Mouse (Mus musculus): Measurements from ENCODE around the gene Dnajc22. TPM values are rescaled to one million over a fixed set of nuclear protein-coding genes. Genes with fewer than 3 reads are reported as not detected.
"Not testable (repeated sequence)": the region's sequence is repeated elsewhere in the genome, so short reads cannot be mapped to it uniquely, and the experiment has no call there.

Gene Dnajc22
- polyA plus RNA-seq, 1 experiment from 2014 or later = 29.6 TPM

- Histone ChIP-seq H3K4me1 (ENCODE audit: insufficient read depth) (peaks cover 9% of the 10 kb centered on the region), H3K27me3 (ENCODE audit: insufficient read depth, low read length) (peaks cover 70% of the 10 kb centered on the region), H3K9me3 (ENCODE audit: low read length) (no peaks in the 10 kb centered on the region), H3K36me3 (replicated peaks; ENCODE audit: insufficient read depth, low read length) (no peaks in the 10 kb centered on the region), H3K4me2 (ENCODE audit: low read depth, low read length) (peak overlapping the region; percentile 44), H3K4me3 (ENCODE audit: low read depth, low read length) (peak overlapping the region; percentile 14), H3K27ac (ENCODE audit: low read depth) (no peak overlapping the region), H3K9ac (replicated peaks) (no peak overlapping the region)
- no peak for TF ChIP-seq EP300 (IDR thresholded peaks at IDR 0.05; ENCODE audit: low read depth)
- TF ChIP-seq CTCF (IDR thresholded peaks at IDR 0.05; ENCODE audit: low read depth) = no peak
- DNase-seq (peak; percentile 34), ATAC-seq (peak; percentile 63)
- WGBS (ENCODE audit: insufficient replicate concordance) = 1% methylated on average over 32 of the region's 37 CpGs
Observed at GRCm38 (mm10) chr15:99055511-99055961, 37.4 kb upstream of the Dnajc22 start.

GRCm38 (mm10) chr15:99056332-99056731 is 36.6 kb upstream of the Dnajc22 start:
- Histone ChIP-seq H3K27ac (ENCODE audit: low read depth) (no peak overlapping the region), H3K9ac (replicated peaks) (no peak overlapping the region), H3K27me3 (ENCODE audit: insufficient read depth, low read length) (peaks cover 70% of the 10 kb centered on the region), H3K9me3 (ENCODE audit: low read length) (no peaks in the 10 kb centered on the region), H3K4me1 (ENCODE audit: insufficient read depth) (peaks cover 9% of the 10 kb centered on the region), H3K4me3 (ENCODE audit: low read depth, low read length) (no peak overlapping the region), H3K4me2 (ENCODE audit: low read depth, low read length) (no peak overlapping the region), H3K36me3 (replicated peaks; ENCODE audit: insufficient read depth, low read length) (no peaks in the 10 kb centered on the region)
- DNase-seq = peak; percentile 71
- peak; percentile 4; the same call in 1 of the 2 replicates for ATAC-seq
- WGBS (ENCODE audit: insufficient replicate concordance) = 13% methylated on average over 14 of the region's 14 CpGs
- TF ChIP-seq CTCF (IDR thresholded peaks at IDR 0.05; ENCODE audit: low read depth) (peak; percentile 82), EP300 (IDR thresholded peaks at IDR 0.05; ENCODE audit: low read depth) (no peak)

DNA sequence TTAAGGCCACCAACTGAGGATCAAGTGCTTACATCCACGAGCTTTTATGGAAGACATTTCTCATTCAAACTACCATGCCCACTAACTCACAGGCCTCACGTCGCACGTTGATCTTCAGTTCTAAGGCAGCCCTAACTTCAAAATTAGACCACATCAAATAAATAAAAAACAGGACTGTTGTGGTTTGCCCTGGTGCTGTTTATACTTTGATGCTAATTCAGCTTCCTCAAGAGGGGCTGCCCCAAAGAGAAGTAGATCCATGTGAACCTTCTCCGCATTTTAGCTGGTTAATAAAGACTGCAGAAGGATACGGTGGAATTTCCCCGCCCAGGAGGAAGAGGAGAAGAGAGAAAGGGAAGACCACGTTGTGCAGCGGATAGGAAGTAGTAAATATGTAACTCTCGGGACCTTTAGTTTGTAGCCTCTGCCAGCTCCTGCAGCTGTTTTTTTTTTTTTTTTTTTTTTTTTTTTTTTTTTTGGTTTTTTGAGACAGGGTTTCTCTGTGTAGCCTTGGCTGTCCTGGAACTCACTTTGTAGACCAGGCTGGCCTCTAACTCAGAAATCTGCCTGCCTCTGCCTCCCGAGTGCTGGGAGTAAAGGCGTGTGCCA is 27.3 kb upstream of the Dnajc22 start:
- 59% methylated on average over 12 of the region's 12 CpGs for WGBS (ENCODE audit: insufficient replicate concordance)
- DNase-seq (no peak), ATAC-seq (no peak)
- Histone ChIP-seq H3K27ac (ENCODE audit: low read depth) (no peak overlapping the region), H3K9me3 (ENCODE audit: low read length) (no peaks in the 10 kb centered on the region), H3K27me3 (ENCODE audit: insufficient read depth, low read length) (no peaks in the 10 kb centered on the region), H3K4me2 (ENCODE audit: low read depth, low read length) (no peak overlapping the region), H3K4me1 (ENCODE audit: insufficient read depth) (no peaks in the 10 kb centered on the region), H3K9ac (replicated peaks) (no peak overlapping the region), H3K4me3 (ENCODE audit: low read depth, low read length) (no peak overlapping the region), H3K36me3 (replicated peaks; ENCODE audit: insufficient read depth, low read length) (no peaks in the 10 kb centered on the region)
- TF ChIP-seq CTCF (IDR thresholded peaks at IDR 0.05; ENCODE audit: low read depth) (no peak), EP300 (IDR thresholded peaks at IDR 0.05; ENCODE audit: low read depth) (no peak)

DNA sequence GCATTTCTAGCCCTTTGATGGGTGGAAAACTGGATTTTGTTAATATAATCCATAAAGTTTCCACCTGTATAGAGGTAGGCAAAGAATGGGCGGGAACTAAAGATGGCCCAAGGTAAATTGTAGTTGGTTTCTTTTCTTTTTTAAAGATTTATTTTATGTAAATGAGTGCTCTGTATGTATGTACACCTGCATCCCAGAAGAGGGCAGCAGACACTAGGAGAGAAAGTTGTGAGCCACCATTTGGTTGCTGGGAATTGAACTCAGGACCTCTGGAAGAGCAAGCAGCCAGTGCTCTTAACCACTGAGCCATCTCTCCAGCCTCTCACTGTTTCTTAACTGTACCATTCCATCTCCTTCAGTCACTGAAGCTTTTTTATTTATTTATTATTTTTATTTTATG is 21.0 kb upstream of the Dnajc22 start:
- Histone ChIP-seq H3K4me3 (ENCODE audit: low read depth, low read length) (no peak overlapping the region), H3K9me3 (ENCODE audit: low read length) (no peaks in the 10 kb centered on the region), H3K36me3 (replicated peaks; ENCODE audit: insufficient read depth, low read length) (peaks cover under 1% of the 10 kb centered on the region; the same call in 1 of the 2 replicates), H3K4me1 (ENCODE audit: insufficient read depth) (peaks cover 10% of the 10 kb centered on the region), H3K27ac (ENCODE audit: low read depth) (no peak overlapping the region), H3K4me2 (ENCODE audit: low read depth, low read length) (no peak overlapping the region), H3K27me3 (ENCODE audit: insufficient read depth, low read length) (no peaks in the 10 kb centered on the region), H3K9ac (replicated peaks) (no peak overlapping the region)
- no peak for TF ChIP-seq EP300 (IDR thresholded peaks at IDR 0.05; ENCODE audit: low read depth)
- TF ChIP-seq CTCF (IDR thresholded peaks at IDR 0.05; ENCODE audit: low read depth) = peak; percentile 36; the same call in 1 of the 2 replicates
- WGBS (ENCODE audit: insufficient replicate concordance) = 67% methylated on average over 1 of the region's 1 CpGs
- ATAC-seq (no peak), DNase-seq (no peak)

DNA sequence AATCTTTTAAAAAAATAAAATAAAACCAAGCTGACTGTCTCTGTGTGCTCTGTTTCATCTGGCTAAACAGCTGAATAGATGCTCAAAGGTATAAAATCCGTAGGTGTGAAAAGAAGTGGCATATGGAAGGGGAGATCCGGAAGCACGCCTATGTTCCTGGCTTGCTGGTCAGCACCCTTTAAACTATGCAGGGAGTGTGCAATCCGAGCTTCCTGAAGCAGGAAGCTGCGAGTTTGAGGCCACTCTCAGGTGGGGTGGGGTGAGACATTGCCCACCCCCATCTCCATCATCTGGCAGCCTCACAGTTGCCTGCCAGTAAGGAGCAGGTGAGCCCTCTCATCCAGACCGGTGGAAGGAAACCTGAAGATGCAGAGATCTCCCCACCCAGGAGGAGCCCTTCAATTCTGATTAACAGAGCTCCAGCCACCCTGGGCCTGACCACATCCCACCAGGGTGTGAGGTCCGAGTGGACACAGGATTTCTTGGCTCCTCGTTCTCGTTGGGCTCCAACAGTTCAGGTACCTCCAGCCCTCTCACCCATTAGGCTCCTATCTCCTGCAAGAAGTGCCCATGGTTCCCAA is 18.9 kb upstream of the Dnajc22 start, which contains the start of gene Troap:
Gene Troap, plus strand, starts transcription at position 557 of the 581 bp plus-strand sequence.
- peaks cover 10% of the 10 kb centered on the region for H3K4me1 ChIP-seq (ENCODE audit: insufficient read depth)
- peak within 1 kb of the TSS; percentile 69 for H3K4me3 ChIP-seq (ENCODE audit: low read depth, low read length)
- peak within 1 kb of the TSS; percentile 78 for H3K9ac ChIP-seq (replicated peaks)
- H3K9me3 ChIP-seq (ENCODE audit: low read length) = no peaks in the 10 kb centered on the region
- no peaks in the 10 kb centered on the region for H3K27me3 ChIP-seq (ENCODE audit: insufficient read depth, low read length)
- no peak for DNase-seq
- no peak for TF ChIP-seq EP300 (IDR thresholded peaks at IDR 0.05; ENCODE audit: low read depth)
- TF ChIP-seq CTCF (IDR thresholded peaks at IDR 0.05; ENCODE audit: low read depth) = no peak
- peak; percentile 29 for ATAC-seq
- peak within 1 kb of the TSS; percentile 89 for H3K27ac ChIP-seq (ENCODE audit: low read depth)
- 21% methylated on average over 9 of the region's 9 CpGs for WGBS (ENCODE audit: insufficient replicate concordance)
- peak within 1 kb of the TSS; percentile 78 for H3K4me2 ChIP-seq (ENCODE audit: low read depth, low read length)
- H3K36me3 ChIP-seq (replicated peaks; ENCODE audit: insufficient read depth, low read length) = peaks cover 13% of the 10 kb centered on the region; the same call in 1 of the 2 replicates

DNA sequence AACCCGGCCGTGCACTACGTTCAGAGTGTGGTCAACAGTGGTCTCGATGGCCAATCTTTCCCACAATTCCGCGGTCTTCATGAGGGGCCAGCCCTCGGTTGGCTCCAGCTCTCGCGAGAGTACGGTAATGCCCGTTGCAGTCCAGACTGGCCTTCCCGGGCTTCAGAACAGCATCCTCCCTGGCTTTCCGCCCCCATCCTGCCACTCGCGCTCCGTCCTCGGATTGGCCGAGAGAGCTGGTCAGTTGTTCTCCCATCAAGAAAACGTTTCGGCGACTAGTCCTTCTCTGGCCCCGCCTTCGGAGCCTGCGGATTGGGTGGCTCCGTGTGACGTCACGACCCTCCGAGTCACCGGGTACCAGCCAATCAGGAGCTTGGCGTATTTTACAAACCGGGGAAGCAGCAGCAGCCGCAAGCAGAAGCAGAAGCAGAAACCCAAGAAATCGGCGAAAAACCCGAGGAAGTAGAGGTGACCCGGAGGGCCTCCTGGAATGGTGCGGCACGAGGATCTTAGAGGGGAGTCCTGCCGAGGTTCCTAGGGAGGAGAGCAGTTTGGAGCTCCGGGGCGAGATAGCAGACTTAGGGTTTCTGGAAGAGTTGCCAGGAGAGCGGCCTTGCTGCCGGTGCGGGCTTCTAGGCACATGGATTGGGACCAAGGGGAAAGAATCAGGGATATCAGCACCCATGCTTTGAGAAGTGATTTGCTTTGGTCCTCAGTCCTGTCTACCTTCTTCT is 18.2 kb upstream of the Dnajc22 start:
- peak overlapping the region; percentile 78 for H3K9ac ChIP-seq (replicated peaks)
- H3K4me2 ChIP-seq (ENCODE audit: low read depth, low read length) = peak overlapping the region; percentile 78
- peak overlapping the region; percentile 69 for H3K4me3 ChIP-seq (ENCODE audit: low read depth, low read length)
- ATAC-seq (peak; percentile 97), DNase-seq (peak; percentile 97)
- H3K27ac ChIP-seq (ENCODE audit: low read depth) = peak overlapping the region; percentile 89
- WGBS (ENCODE audit: insufficient replicate concordance) = under 1% methylated on average over 44 of the region's 44 CpGs
- peaks cover 10% of the 10 kb centered on the region for H3K4me1 ChIP-seq (ENCODE audit: insufficient read depth)
- no peaks in the 10 kb centered on the region for H3K9me3 ChIP-seq (ENCODE audit: low read length)
- TF ChIP-seq CTCF (IDR thresholded peaks at IDR 0.05; ENCODE audit: low read depth) = no peak
- no peak for TF ChIP-seq EP300 (IDR thresholded peaks at IDR 0.05; ENCODE audit: low read depth)
- peaks cover 13% of the 10 kb centered on the region; the same call in 1 of the 2 replicates for H3K36me3 ChIP-seq (replicated peaks; ENCODE audit: insufficient read depth, low read length)
- no peaks in the 10 kb centered on the region for H3K27me3 ChIP-seq (ENCODE audit: insufficient read depth, low read length)

DNA sequence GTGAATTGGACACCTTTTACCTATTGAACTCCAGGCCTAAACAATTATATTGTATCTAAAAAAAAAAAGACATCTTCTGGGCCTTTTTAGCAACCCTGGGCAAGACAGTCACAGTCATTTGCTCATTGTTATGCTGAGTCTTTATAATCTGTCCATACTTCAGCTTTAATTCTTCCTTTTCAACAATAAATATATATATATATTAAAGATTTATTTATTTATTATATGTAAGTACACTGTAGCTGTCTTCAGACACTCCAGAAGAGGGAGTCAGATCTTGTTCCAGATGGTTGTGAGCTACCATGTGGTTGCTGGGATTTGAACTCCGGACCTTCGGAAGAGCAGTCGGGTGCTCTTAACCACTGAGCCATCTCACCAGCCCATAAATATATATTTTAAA is 17.0 kb upstream of the Dnajc22 start:
- Histone ChIP-seq H3K4me1 (ENCODE audit: insufficient read depth) (peaks cover 10% of the 10 kb centered on the region), H3K9ac (replicated peaks) (peak overlapping the region; percentile 78; the same call in 1 of the 2 replicates), H3K4me3 (ENCODE audit: low read depth, low read length) (peak overlapping the region; percentile 69; the same call in 1 of the 2 replicates), H3K36me3 (replicated peaks; ENCODE audit: insufficient read depth, low read length) (peaks cover 18% of the 10 kb centered on the region; the same call in 1 of the 2 replicates), H3K4me2 (ENCODE audit: low read depth, low read length) (peak overlapping the region; percentile 78)
- not testable (repeated sequence) for H3K27ac ChIP-seq (ENCODE audit: low read depth); DNase-seq; ATAC-seq; H3K27me3 ChIP-seq (ENCODE audit: insufficient read depth, low read length); H3K9me3 ChIP-seq (ENCODE audit: low read length)
- WGBS (ENCODE audit: insufficient replicate concordance) = 96% methylated on average over 3 of the region's 3 CpGs

All from liver, postnatal 0 days (tissue).